Mouse (Mus musculus) heart, postnatal 0 days (tissue): Measurements from ENCODE around the gene Gfod2.

ENCODE experiments used
- CTCF ChIP-seq: IDR thresholded peaks from 2 replicates; pipeline ENCODE4 v1.5.1; 2016; ENCODE audit warnings: antibody characterized with exemption, control low read depth, low read depth
- EP300 ChIP-seq: IDR thresholded peaks from 2 replicates; pipeline ENCODE4 v1.6.1; 2016; ENCODE audit warnings: antibody characterized with exemption, low read depth

GRCm38 (mm10) chr8:105704146-105704812 lies 54.2 kb downstream of the Gfod2 start:
- no peak for TF ChIP-seq CTCF
- TF ChIP-seq EP300, result no peak
